Mouse (Mus musculus) cortical plate, adult 2 months (tissue): ENCODE results near the gene Kcnrg.

Source experiments
- CTCF ChIP-seq: fragments of 200-500 bp; IDR thresholded peaks from 2 replicates; pipeline ENCODE4 v1.5.1; 2011; ENCODE audit warnings: mild to moderate bottlenecking, control low read depth, low read length; ENCODE audit not compliant: insufficient read depth; ENCODE audit errors: extremely low read depth
- POLR2A ChIP-seq: fragments of 200-500 bp; IDR thresholded peaks from 2 replicates; pipeline ENCODE4 v1.6.1; 2011; ENCODE audit warnings: mild to moderate bottlenecking, low read length, control low read depth; ENCODE audit not compliant: insufficient read depth; ENCODE audit errors: extremely low read depth

DNA sequence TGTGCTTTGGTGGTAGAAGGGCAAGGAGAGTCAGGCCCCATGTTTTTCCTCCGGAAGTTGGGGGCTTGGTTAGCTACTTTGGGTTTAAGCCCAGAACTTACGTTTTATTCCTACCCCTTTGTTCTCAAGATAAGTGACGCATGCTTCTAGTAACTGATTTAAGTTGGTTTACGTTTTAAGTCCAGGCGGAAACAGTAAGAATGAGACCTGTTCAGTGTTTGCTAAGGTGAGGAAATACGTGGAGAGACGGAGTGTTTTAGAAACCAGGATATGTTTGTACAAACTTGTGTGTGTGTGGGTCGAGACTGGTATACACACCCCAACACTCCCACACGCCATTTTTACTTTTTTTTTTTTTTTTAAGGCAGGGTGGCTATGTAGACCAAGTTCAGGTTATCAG lies 5.9 kb upstream of the Kcnrg start:
- no peak for TF ChIP-seq CTCF
- TF ChIP-seq POLR2A, result no peak
